Mouse (Mus musculus) Muller cell, postnatal 12 days (primary cell): ENCODE data around the gene Uqcc3.
"Not testable (repeated sequence)": the region's sequence is repeated elsewhere in the genome, so short reads cannot be mapped to it uniquely, and the experiment has no call there.

ENCODE experiments used
- DNase-seq: peaks from one replicate; pipeline ENCODE4 v3.0.0-alpha.2; 2015; ENCODE audit errors: inconsistent ontology term

Gene Uqcc3

GRCm38 (mm10) chr19:8850402-8850901, 30.3 kb downstream of the Uqcc3 start, which contains the start of gene Lrrn4cl:
Gene Lrrn4cl, plus strand, starts transcription at chr19:8850768.
- DNase-seq = peak; percentile 88

GRCm38 (mm10) chr19:8848356-8848755, 32.4 kb downstream of the Uqcc3 start:
- no peak for DNase-seq

DNA sequence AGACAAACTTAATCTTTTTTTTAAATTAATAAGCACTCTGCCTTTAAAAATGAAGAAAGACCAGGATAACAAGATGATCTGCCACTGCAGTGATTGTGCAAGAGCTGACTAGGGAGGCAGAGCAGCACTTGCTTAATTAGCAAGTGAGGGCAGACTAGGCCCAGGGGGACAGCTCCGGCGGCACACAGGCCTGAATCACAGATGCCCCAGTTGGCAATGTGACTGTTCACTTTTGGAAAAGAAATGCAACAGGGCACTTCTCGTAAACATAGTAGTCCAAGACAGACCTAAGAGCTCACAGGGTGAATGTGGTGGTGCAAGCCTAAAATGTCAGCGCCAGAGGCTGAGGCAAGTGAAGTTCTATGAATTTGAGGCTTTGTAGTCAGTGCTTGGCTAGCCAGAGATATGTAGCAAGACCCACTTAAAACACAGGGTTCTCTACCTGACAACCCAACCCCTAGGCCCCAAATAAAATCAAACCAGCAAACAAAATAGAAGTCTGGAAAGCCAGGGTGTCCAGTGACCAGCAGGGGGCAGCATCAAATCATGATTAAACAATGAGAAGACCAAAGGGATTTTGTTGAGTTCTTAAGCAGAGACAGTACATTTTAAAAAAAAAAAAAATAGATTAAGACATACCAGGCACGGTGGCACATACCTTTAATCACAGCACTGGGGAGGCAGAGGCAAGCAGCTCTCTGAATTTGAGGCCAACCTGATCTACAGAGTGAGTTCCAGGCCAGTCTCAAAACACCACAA, 36.2 kb downstream of the Uqcc3 start:
- peak; percentile 68 for DNase-seq

GRCm38 (mm10) chr19:8842961-8843360, 37.8 kb downstream of the Uqcc3 start:
- DNase-seq = no peak

DNA sequence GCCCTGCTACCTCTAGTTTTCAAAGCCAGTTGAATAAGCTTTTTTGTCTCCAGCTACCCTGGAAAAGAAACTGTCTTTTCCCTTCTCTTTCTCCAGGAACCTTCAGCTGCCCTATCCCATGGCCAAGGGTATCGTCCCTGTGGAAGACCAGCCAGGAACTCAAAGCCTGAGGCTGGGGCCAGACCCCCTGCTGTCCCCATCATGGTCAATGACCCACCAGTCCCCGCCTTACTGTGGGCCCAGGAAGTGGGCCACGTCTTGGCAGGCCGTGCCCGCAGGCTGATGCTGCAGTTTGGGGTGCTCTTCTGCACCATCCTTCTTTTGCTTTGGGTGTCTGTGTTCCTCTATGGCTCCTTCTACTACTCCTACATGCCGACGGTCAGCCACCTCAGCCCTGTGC, 39.7 kb downstream of the Uqcc3 start:
- DNase-seq = no peak

- DNase-seq = peak; percentile 75
Observed at GRCm38 (mm10) chr19:8839908-8840791, 40.6 kb downstream of the Uqcc3 start.

GRCm38 (mm10) chr19:8839103-8839907, 41.4 kb downstream of the Uqcc3 start, which contains the start of gene Gng3:
Gene Gng3, minus strand, starts transcription at chr19:8839194.
- no peak for DNase-seq

DNA sequence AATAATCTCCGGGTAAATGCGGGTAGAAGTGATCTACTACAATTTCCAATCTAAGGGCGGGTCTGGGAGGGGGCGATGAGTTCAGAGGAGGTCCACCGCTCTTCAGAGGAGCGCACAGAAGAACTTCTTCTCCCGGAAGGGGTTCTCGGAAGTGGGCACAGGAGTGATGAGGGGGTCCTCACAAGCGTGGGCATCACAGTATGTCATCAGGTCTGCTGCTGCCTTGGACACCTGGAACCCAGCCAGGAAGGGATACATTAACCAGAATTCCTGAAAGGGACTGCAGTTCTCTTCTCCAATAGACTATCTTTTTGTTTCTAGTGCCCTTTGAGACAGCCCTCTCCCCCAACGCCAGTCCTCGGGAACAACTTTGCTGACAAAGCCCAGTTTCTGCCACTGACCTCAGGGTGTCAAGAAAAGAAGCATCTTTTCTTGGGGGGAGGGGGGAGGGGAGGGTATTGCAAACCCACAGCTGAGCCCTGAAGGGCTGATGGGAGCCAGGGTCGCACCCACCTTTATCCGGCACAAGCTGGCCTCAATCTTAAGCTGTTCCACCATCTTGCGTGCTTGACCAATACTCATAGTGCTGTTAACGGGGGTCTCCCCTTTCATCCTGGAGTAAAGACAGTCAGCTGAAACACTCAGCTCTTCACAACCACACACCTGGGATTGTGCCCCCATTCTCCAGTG, 42.5 kb downstream of the Uqcc3 start:
- DNase-seq = no peak

GRCm38 (mm10) chr19:8837251-8837791, 43.4 kb downstream of the Uqcc3 start, which contains the start of gene Bscl2:
Gene Bscl2, plus strand, starts transcription at chr19:8837467.
- DNase-seq = peak; percentile 88

DNA sequence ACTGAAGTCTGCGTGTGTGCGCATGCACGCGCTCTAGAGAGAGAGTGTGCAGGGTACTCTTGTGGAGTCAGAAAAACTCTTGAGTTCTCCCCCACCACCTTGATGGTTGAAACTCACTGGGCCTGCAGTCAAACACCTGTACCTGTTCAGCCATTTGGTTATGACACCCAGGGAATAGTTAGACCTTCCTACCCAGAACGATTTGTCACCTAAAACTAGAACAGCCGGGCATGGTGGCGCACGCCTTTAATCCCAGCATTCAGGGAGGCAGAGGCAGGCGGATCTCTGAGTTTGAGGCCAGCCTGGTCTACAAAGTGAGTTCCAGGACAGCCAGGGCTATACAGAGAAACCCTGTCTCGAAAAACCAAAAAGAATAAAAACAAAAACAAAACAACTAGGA, 44.4 kb downstream of the Uqcc3 start:
- not testable (repeated sequence) for DNase-seq

GRCm38 (mm10) chr19:8832971-8833370, 47.8 kb downstream of the Uqcc3 start:
- no peak for DNase-seq

DNA sequence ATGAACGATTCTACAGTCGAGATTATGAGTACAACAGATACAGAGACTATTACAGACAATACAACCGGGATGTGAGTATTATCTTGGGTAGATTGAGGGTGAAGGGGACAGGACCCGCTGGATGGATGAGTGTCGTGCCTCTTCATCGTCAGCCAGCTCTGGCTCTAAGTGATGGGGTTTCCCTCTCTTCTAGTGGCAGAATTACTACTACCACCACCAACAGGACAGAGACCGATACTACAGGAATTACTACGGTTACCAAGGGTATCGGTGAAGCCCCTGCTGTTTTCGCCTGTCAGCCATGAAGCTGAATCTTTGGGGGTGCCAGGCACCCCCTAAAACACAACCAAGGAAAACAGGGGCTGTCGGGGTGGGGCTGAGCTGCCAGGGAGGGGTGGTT, 49.5 kb downstream of the Uqcc3 start:
- DNase-seq = no peak

- no peak for DNase-seq
Observed at GRCm38 (mm10) chr19:8830664-8831063, 50.1 kb downstream of the Uqcc3 start.
